Mouse (Mus musculus): ENCODE results near the gene Ggt5. TPM values are rescaled to one million over a fixed set of nuclear protein-coding genes. Genes with fewer than 3 reads are reported as not detected.

The Ggt5 gene
- polyA plus RNA-seq, 1 experiment from 2014 or later = 8.6 TPM

- Histone ChIP-seq H3K9me3 (ENCODE audit: control insufficient read depth, low read length) (no peaks in the 10 kb centered on the region), H3K36me3 (ENCODE audit: control insufficient read depth, insufficient read depth, low read length) (peaks cover 35% of the 10 kb centered on the region), H3K4me3 (ENCODE audit: low read length) (no peak overlapping the region), H3K4me2 (ENCODE audit: low read depth, low read length) (no peak overlapping the region), H3K4me1 (ENCODE audit: control insufficient read depth, insufficient read depth, low read length) (peaks cover 3% of the 10 kb centered on the region; the same call in 1 of the 2 replicates), H3K27me3 (replicated peaks; ENCODE audit: control insufficient read depth, insufficient read depth, low read length) (no peaks in the 10 kb centered on the region), H3K9ac (ENCODE audit: low read depth, low read length) (no peak overlapping the region), H3K27ac (ENCODE audit: low read length) (no peak overlapping the region)
- 80% methylated on average over 7 of the region's 7 CpGs for WGBS
- ATAC-seq = no peak
Measured at GRCm38 (mm10) chr10:75649001-75649400, 59.9 kb downstream of the Ggt5 start.

- Histone ChIP-seq H3K4me2 (ENCODE audit: low read depth, low read length) (no peak overlapping the region), H3K9me3 (ENCODE audit: control insufficient read depth, low read length) (no peaks in the 10 kb centered on the region), H3K9ac (ENCODE audit: low read depth, low read length) (no peak overlapping the region), H3K4me1 (ENCODE audit: control insufficient read depth, insufficient read depth, low read length) (no peaks in the 10 kb centered on the region), H3K4me3 (ENCODE audit: low read length) (no peak overlapping the region), H3K27me3 (replicated peaks; ENCODE audit: control insufficient read depth, insufficient read depth, low read length) (no peaks in the 10 kb centered on the region), H3K27ac (ENCODE audit: low read length) (no peak overlapping the region), H3K36me3 (ENCODE audit: control insufficient read depth, insufficient read depth, low read length) (peaks cover 35% of the 10 kb centered on the region)
- ATAC-seq = no peak
- WGBS = 95% methylated on average over 4 of the region's 4 CpGs
Measured at GRCm38 (mm10) chr10:75649406-75649995, 60.4 kb downstream of the Ggt5 start.

DNA sequence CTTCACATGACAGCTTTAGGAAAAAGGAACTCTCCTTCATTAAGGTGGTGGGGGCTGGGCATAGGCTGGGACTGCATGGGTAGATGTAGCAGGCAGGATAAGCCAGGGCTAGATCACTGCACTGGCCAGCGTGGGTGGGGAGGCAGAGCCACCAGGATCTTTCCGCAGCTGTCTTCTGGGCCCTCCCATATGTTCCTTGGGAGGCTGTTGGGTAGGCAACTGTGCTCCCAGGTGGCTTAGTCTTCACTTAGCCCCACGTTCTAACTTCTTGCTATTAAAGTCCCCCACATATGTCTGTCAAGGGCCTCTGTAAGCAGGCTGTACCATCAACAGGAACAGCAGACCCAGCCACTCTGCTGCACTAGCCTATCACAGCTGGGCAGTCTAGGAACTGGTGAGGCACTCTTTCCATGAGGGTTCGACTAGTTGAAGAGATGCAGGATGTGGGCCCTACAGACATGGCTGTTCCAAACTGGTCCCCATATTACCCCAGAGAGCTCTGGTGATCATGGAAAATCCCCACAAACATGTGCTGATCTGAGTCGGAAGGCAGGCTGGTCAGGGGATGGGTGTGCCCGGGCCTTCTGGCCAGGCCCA, 61.3 kb downstream of the Ggt5 start:
- no peak for ATAC-seq
- H3K4me1 ChIP-seq (ENCODE audit: control insufficient read depth, insufficient read depth, low read length) = no peaks in the 10 kb centered on the region
- H3K27ac ChIP-seq (ENCODE audit: low read length) = no peak overlapping the region
- H3K9me3 ChIP-seq (ENCODE audit: control insufficient read depth, low read length) = no peaks in the 10 kb centered on the region
- no peak overlapping the region for H3K9ac ChIP-seq (ENCODE audit: low read depth, low read length)
- H3K27me3 ChIP-seq (replicated peaks; ENCODE audit: control insufficient read depth, insufficient read depth, low read length) = no peaks in the 10 kb centered on the region
- H3K4me2 ChIP-seq (ENCODE audit: low read depth, low read length) = no peak overlapping the region
- 88% methylated on average over 6 of the region's 6 CpGs for WGBS
- H3K36me3 ChIP-seq (ENCODE audit: control insufficient read depth, insufficient read depth, low read length) = peaks cover 35% of the 10 kb centered on the region
- no peak overlapping the region for H3K4me3 ChIP-seq (ENCODE audit: low read length)

DNA sequence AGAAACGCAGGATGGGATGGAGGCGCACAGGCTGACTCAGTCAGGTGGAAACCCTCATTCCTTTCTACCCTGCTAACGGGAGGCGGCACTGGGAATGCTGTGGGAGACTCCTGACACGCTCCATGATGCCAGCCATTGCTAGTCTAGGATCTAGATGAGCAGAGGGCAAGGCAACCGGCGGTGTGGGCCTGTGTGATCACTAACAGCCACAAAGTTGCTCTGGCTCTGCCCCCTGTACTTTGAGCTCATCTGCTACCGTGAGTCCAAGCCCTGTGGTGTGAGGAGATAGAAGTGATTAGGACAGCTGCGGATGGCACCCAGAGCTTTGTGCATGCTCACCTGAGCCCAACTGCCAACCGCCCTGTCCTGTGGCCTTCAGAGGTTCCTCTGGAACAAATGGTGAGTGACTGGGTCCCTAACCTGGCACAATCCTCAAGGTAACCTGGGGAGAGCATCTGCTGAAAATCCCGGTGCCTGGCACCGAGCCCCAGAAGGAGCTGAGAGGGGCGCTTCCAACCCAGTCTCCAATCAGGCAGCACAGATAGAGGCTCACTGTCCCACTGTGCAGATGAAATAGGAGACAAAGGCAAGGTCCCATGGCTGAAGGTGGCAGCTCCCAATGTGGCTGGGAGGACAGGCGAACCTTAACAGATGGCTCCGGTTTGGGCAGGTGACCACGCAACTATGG, 62.4 kb downstream of the Ggt5 start:
- no peaks in the 10 kb centered on the region for H3K9me3 ChIP-seq (ENCODE audit: control insufficient read depth, low read length)
- H3K4me1 ChIP-seq (ENCODE audit: control insufficient read depth, insufficient read depth, low read length) = no peaks in the 10 kb centered on the region
- H3K27ac ChIP-seq (ENCODE audit: low read length) = no peak overlapping the region
- ATAC-seq = no peak
- WGBS = 92% methylated on average over 16 of the region's 16 CpGs
- H3K27me3 ChIP-seq (replicated peaks; ENCODE audit: control insufficient read depth, insufficient read depth, low read length) = no peaks in the 10 kb centered on the region
- no peak overlapping the region for H3K9ac ChIP-seq (ENCODE audit: low read depth, low read length)
- H3K4me2 ChIP-seq (ENCODE audit: low read depth, low read length) = no peak overlapping the region
- H3K36me3 ChIP-seq (ENCODE audit: control insufficient read depth, insufficient read depth, low read length) = peaks cover 32% of the 10 kb centered on the region
- no peak overlapping the region for H3K4me3 ChIP-seq (ENCODE audit: low read length)

DNA sequence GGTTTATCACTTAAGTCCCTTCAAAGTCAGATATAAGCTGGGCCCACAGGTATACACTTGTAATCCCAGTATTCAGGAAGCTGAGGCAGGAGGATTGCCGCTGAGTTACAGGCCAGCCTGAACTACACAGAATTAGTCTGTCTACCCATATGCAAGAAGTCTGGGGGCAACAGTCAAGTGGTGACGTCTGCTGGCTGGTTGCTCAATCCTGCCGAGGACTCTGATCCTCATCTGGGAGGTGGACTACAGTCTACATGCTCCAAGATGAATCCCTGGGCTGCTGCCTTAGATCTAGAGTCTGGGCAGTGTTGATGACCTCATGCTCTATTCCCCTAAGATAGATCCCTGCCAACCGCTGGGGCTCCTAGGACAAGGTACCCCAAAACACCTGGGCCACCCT, 64.9 kb downstream of the Ggt5 start:
- Histone ChIP-seq H3K4me3 (ENCODE audit: low read length) (no peak overlapping the region), H3K9ac (ENCODE audit: low read depth, low read length) (no peak overlapping the region), H3K27me3 (replicated peaks; ENCODE audit: control insufficient read depth, insufficient read depth, low read length) (no peaks in the 10 kb centered on the region), H3K36me3 (ENCODE audit: control insufficient read depth, insufficient read depth, low read length) (peaks cover 39% of the 10 kb centered on the region), H3K4me2 (ENCODE audit: low read depth, low read length) (no peak overlapping the region), H3K9me3 (ENCODE audit: control insufficient read depth, low read length) (no peaks in the 10 kb centered on the region), H3K4me1 (ENCODE audit: control insufficient read depth, insufficient read depth, low read length) (no peaks in the 10 kb centered on the region), H3K27ac (ENCODE audit: low read length) (no peak overlapping the region)
- ATAC-seq = peak; percentile 45; the same call in 1 of the 2 replicates
- WGBS = 80% methylated on average over 4 of the region's 4 CpGs

- no peaks in the 10 kb centered on the region for H3K4me1 ChIP-seq (ENCODE audit: control insufficient read depth, insufficient read depth, low read length)
- H3K27me3 ChIP-seq (replicated peaks; ENCODE audit: control insufficient read depth, insufficient read depth, low read length) = no peaks in the 10 kb centered on the region
- WGBS = 90% methylated on average over 5 of the region's 5 CpGs
- ATAC-seq = no peak
- H3K27ac ChIP-seq (ENCODE audit: low read length) = no peak overlapping the region
- H3K4me3 ChIP-seq (ENCODE audit: low read length) = no peak overlapping the region
- no peak overlapping the region for H3K9ac ChIP-seq (ENCODE audit: low read depth, low read length)
- no peaks in the 10 kb centered on the region for H3K9me3 ChIP-seq (ENCODE audit: control insufficient read depth, low read length)
- no peak overlapping the region for H3K4me2 ChIP-seq (ENCODE audit: low read depth, low read length)
- H3K36me3 ChIP-seq (ENCODE audit: control insufficient read depth, insufficient read depth, low read length) = peaks cover 29% of the 10 kb centered on the region
Measured at GRCm38 (mm10) chr10:75657165-75657564, 68.0 kb downstream of the Ggt5 start.

DNA sequence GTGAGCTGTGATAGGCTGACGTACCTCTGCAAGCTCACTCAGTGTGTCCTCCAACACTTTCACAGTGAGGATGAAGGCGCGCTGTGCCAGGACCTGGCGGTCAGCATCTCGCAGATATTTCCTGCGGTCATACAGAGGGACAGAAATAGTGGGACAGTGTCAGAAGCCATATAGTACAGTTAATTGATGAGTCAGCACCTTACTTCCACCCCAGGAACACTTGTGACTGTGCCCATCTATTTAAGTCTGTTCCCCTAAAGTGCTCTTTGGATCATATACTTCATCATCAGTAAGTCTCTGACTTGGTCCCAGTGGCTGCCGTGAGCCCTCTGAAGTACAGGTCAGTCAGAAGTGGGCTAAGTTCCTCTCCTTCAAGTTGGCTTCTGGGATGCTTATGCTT, 68.6 kb downstream of the Ggt5 start:
- H3K9ac ChIP-seq (ENCODE audit: low read depth, low read length) = no peak overlapping the region
- H3K27ac ChIP-seq (ENCODE audit: low read length) = no peak overlapping the region
- no peaks in the 10 kb centered on the region for H3K4me1 ChIP-seq (ENCODE audit: control insufficient read depth, insufficient read depth, low read length)
- no peak overlapping the region for H3K4me2 ChIP-seq (ENCODE audit: low read depth, low read length)
- no peaks in the 10 kb centered on the region for H3K9me3 ChIP-seq (ENCODE audit: control insufficient read depth, low read length)
- ATAC-seq = no peak
- H3K27me3 ChIP-seq (replicated peaks; ENCODE audit: control insufficient read depth, insufficient read depth, low read length) = no peaks in the 10 kb centered on the region
- peaks cover 25% of the 10 kb centered on the region for H3K36me3 ChIP-seq (ENCODE audit: control insufficient read depth, insufficient read depth, low read length)
- WGBS = 98% methylated on average over 7 of the region's 7 CpGs
- no peak overlapping the region for H3K4me3 ChIP-seq (ENCODE audit: low read length)

- ATAC-seq = no peak
- H3K4me3 ChIP-seq (ENCODE audit: low read length) = no peak overlapping the region
- H3K27me3 ChIP-seq (replicated peaks; ENCODE audit: control insufficient read depth, insufficient read depth, low read length) = no peaks in the 10 kb centered on the region
- H3K4me2 ChIP-seq (ENCODE audit: low read depth, low read length) = no peak overlapping the region
- 71% methylated on average over 6 of the region's 6 CpGs for WGBS
- H3K36me3 ChIP-seq (ENCODE audit: control insufficient read depth, insufficient read depth, low read length) = peaks cover 19% of the 10 kb centered on the region
- no peak overlapping the region for H3K9ac ChIP-seq (ENCODE audit: low read depth, low read length)
- no peak overlapping the region for H3K27ac ChIP-seq (ENCODE audit: low read length)
- H3K4me1 ChIP-seq (ENCODE audit: control insufficient read depth, insufficient read depth, low read length) = peaks cover 5% of the 10 kb centered on the region; the same call in 1 of the 2 replicates
- no peaks in the 10 kb centered on the region for H3K9me3 ChIP-seq (ENCODE audit: control insufficient read depth, low read length)
Measured at GRCm38 (mm10) chr10:75661381-75661780, 72.2 kb downstream of the Ggt5 start.

GRCm38 (mm10) chr10:75661876-75662275, 72.7 kb downstream of the Ggt5 start:
- Histone ChIP-seq H3K36me3 (ENCODE audit: control insufficient read depth, insufficient read depth, low read length) (peaks cover 18% of the 10 kb centered on the region), H3K4me1 (ENCODE audit: control insufficient read depth, insufficient read depth, low read length) (peaks cover 10% of the 10 kb centered on the region; the same call in 1 of the 2 replicates), H3K4me3 (ENCODE audit: low read length) (no peak overlapping the region), H3K9ac (ENCODE audit: low read depth, low read length) (no peak overlapping the region), H3K27me3 (replicated peaks; ENCODE audit: control insufficient read depth, insufficient read depth, low read length) (no peaks in the 10 kb centered on the region), H3K4me2 (ENCODE audit: low read depth, low read length) (no peak overlapping the region), H3K9me3 (ENCODE audit: control insufficient read depth, low read length) (no peaks in the 10 kb centered on the region), H3K27ac (ENCODE audit: low read length) (no peak overlapping the region)
- 86% methylated on average over 3 of the region's 3 CpGs for WGBS
- ATAC-seq = no peak
